Mouse (Mus musculus) E14TG2a.4 (cell line): ENCODE results near the gene Ralgapb.

Experiments
- H3K27me3 ChIP-seq: 2 replicates; pipeline ENCODE4 v1.6.1; 2014; ENCODE audit warnings: low read length, control low read depth; ENCODE audit not compliant: insufficient read depth
- H3K36me3 ChIP-seq: 2 replicates; pipeline ENCODE4 v1.6.1; 2014; ENCODE audit warnings: low read length, control low read depth; ENCODE audit not compliant: insufficient read depth
- H3K4me1 ChIP-seq: replicated peaks from 2 replicates; pipeline ENCODE4 v1.6.1; 2014; ENCODE audit warnings: low read depth, low read length, control low read depth
- H3K4me3 ChIP-seq: replicated peaks from 2 replicates; pipeline ENCODE4 v1.5.1; 2014; ENCODE audit warnings: mild to moderate bottlenecking, low read length
- H3K9me3 ChIP-seq: 2 replicates; pipeline ENCODE4 v1.6.1; 2014; ENCODE audit warnings: low read length, control low read depth
- CTCF ChIP-seq: conservative IDR thresholded peaks from 2 replicates; pipeline ENCODE4 v1.5.1; 2014; ENCODE audit warnings: low read length
- NANOG ChIP-seq: IDR thresholded peaks from 2 replicates; pipeline ENCODE4 v1.6.1; 2014; ENCODE audit warnings: borderline replicate concordance, low read length, mixed read lengths
- POU5F1 ChIP-seq: IDR thresholded peaks from 2 replicates; pipeline ENCODE4 v1.6.1; 2014; ENCODE audit warnings: low read length, borderline replicate concordance

Ralgapb gene

DNA sequence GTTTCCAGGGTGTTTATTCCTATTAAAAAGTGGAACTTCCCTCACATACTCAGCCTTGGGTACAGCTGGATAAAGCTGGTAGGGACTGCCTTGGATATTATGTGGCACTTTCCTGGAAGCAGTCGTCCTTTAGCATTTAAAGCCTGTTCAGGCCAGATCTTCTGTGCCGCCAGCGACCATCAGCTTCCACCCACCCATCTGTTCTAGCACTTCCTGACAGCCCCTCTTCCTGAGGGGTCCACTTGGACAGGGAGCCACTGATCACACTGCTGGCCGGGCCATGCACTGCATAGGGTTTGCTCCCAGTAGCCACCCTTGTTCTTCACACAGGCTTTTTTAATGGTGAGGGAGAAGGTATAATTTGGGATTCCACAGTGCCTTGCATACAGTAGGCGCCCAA, 88.8 kb downstream of the Ralgapb start:
- H3K4me3 ChIP-seq: no peak overlapping the region
- TF ChIP-seq NANOG (no peak), POU5F1 (no peak), CTCF (no peak)
- H3K27me3 ChIP-seq: no peaks in the 10 kb centered on the region
- peaks cover 13% of the 10 kb centered on the region for H3K4me1 ChIP-seq
- peaks cover 49% of the 10 kb centered on the region for H3K36me3 ChIP-seq
- H3K9me3 ChIP-seq: no peaks in the 10 kb centered on the region

DNA sequence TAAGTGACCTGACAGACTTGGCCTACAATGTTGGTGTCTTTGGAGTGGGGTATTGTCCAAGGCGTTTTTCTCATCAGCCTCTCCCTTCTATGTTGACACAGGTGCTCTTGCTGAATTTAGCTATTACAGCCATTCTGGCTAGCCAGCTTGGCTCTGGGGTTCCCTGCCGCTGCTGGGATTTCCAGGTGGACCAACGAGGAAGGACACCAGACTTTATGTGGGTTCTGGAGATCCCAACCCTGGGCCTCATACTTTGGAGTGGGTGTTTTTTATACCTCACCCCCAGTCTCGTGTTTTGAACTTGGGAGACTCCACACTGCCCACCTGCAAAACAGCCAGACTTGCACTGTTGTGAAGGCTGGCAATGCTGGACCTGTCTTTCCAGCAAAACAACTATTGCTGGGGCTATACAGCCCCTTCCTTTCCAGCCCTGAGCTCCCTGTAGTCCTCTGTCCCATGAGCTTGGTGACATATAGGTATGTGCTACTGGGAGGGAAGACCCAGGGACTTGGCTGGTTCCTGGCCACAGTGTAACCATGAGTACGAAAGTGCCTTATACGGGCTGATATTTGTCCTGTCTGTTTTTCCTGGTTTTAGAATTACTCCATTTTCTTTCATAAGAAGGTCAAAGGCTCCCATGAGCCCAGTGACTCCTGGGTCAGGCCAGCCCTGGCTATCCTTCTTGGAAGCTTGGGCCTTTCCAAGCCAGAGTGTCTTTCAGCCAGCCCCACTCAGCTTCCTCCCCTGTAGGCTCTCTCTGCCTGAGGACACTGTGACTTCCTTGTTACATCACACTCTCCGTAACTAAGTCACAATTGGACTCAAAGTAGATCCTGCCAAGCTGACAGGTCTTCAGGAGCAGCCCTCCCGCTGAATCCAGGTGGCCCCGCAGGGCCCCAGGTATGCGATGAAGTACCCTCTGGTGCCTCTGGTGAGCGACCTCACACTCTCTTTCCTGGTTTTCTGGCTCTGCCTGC, 92.5 kb downstream of the Ralgapb start, which contains the start of gene Adig:
Gene Adig (plus strand): TSS at position 777 of the 977 bp plus-strand sequence.
- H3K36me3 ChIP-seq: peaks cover 15% of the 10 kb centered on the region
- H3K27me3 ChIP-seq: no peaks in the 10 kb centered on the region
- TF ChIP-seq CTCF (no peak), NANOG (no peak), POU5F1 (no peak)
- H3K9me3 ChIP-seq: no peaks in the 10 kb centered on the region
- H3K4me3 ChIP-seq: no peak within 1 kb of the TSS
- H3K4me1 ChIP-seq: peaks cover 13% of the 10 kb centered on the region

DNA sequence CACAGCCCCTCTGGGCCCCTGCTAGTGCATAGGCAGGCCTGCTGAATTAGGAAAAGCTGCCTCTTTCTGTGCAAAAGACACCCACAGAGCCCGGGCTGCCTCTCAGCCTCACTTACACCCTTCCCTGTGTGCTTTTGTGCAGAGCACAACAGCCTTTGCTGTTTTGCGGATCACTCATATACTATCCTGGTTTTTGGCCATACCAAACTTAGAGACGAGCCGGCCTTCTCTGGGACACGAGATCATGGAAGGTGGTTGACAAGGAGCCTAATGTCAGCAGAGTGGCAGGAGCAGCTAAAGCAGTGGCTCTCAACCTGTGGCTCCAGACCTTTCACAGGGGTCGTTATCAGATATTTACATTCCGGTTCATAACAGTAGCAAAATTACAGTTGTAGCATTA, 93.6 kb downstream of the Ralgapb start:
- Histone ChIP-seq H3K9me3 (no peaks in the 10 kb centered on the region), H3K36me3 (peaks cover 9% of the 10 kb centered on the region), H3K4me1 (peaks cover 4% of the 10 kb centered on the region), H3K4me3 (no peak overlapping the region), H3K27me3 (no peaks in the 10 kb centered on the region)
- TF ChIP-seq NANOG (no peak), CTCF (no peak), POU5F1 (no peak)

DNA sequence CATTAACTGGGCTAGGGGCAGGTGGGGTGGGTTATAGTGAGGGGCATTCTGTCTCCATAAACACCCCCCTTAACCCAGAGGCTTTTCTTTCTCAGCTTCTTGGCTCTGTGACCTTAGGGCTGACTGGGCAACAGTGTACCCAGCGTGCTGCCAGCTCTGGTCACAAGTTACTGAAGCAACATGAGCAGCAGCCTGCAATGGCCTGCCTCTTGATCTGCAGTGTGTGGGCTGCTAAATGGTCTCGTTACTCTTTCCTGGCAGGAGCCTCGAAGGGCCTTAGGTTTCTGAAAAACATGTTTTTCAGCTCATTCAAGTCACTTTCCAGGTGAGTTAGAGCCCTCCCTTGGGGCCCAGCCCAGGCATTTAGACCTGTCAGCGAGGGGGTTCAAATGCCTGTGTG, 94.0 kb downstream of the Ralgapb start:
- H3K27me3 ChIP-seq: no peaks in the 10 kb centered on the region
- no peaks in the 10 kb centered on the region for H3K9me3 ChIP-seq
- TF ChIP-seq CTCF (no peak), NANOG (no peak), POU5F1 (no peak)
- H3K36me3 ChIP-seq: peaks cover 9% of the 10 kb centered on the region
- H3K4me1 ChIP-seq: no peaks in the 10 kb centered on the region
- H3K4me3 ChIP-seq: no peak overlapping the region

DNA sequence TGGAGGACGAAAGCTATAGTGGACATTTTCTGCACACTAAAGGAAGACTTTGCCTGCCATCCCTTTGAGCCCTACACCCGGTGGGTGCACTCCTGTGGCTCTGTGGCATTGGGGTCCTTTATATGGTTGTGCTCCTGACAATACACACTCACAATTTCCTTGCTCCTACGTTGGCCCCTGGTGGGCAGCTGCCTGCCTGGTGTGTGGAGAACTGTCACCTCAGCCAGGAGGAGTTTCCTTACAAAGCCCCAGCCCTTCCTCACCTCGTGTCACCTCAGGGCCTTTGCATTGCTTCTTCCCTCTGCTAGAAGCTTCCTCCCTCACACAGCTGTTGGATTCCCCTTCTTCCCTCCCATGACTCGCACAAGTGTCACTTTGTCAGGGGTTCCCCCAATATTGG, 96.8 kb downstream of the Ralgapb start:
- H3K36me3 ChIP-seq: no peaks in the 10 kb centered on the region
- H3K27me3 ChIP-seq: 0 out of 2 replicates have a peak, but pooled peaks cover 3% of the 10 kb centered on the region
- H3K9me3 ChIP-seq: no peaks in the 10 kb centered on the region
- TF ChIP-seq CTCF (no peak), NANOG (no peak), POU5F1 (no peak)
- H3K4me3 ChIP-seq: no peak overlapping the region
- peaks cover 6% of the 10 kb centered on the region; the same call in 1 of the 2 replicates for H3K4me1 ChIP-seq

DNA sequence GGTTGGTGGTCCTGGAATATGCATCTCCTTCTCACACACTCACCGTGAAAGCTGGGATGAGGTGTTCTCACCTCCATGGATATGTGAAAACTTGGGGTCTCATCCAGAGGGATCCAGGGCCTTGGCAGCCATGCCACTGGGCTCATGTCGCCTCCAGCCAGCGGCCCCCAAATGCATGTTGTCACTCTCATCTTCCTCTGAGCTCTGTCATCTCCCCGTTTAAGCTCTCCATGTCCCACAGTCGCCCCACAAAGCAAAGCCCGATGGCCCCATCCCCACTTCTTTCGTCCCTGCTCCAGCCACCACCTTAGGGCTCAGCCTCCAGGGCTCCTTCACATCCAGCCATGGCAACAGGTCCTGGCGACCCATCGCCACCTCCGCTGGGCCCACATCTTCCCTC, 97.4 kb downstream of the Ralgapb start:
- Histone ChIP-seq H3K4me1 (peaks cover 6% of the 10 kb centered on the region; the same call in 1 of the 2 replicates), H3K36me3 (no peaks in the 10 kb centered on the region), H3K4me3 (no peak overlapping the region), H3K9me3 (no peaks in the 10 kb centered on the region), H3K27me3 (0 out of 2 replicates have a peak, but pooled peaks cover 3% of the 10 kb centered on the region)
- TF ChIP-seq POU5F1 (no peak), CTCF (no peak), NANOG (no peak)

DNA sequence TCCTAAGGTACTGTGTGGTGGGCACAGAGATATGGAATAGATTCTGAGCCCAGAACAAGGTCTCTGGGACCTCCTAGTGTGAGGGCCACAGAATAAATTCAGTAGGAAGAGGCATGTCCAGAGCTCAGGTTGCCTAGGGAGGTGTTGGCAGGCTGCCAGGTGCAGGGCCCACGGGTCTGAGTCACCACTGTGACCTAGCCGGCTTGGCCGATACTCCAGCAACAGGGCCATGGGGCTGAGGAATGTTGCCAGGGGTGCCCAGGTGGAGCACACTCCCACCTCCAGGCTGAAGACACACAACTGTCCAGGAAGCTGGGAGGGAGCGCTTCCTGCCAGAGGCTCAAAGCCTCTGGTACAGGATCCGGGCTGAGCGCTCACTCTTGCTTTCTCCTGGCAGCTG, 101.0 kb downstream of the Ralgapb start:
- H3K36me3 ChIP-seq: no peaks in the 10 kb centered on the region
- TF ChIP-seq POU5F1 (no peak), CTCF (no peak), NANOG (no peak)
- peaks cover 6% of the 10 kb centered on the region; the same call in 1 of the 2 replicates for H3K4me1 ChIP-seq
- peak overlapping the region; percentile 53 for H3K4me3 ChIP-seq
- 0 out of 2 replicates have a peak, but pooled peaks cover 3% of the 10 kb centered on the region for H3K27me3 ChIP-seq
- H3K9me3 ChIP-seq: no peaks in the 10 kb centered on the region

DNA sequence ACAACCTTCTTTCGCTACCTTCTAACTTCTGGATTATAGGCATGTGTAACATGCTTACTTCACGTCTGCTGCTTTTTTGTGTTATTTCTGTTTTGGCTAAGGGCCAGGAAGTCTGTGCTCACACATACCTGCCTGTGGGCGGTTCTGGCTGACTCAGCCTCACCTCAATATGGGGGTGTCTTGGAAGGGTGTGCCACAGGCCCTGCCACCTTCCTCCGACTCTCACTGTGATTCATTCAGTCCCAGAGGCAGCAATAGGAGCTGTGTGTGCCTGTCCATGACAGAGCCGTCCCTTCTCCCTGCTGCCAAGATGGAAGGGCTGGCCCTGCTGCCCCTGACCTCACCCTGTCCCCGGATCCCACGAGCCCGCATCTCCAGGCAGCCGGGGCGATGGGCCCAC, 102.9 kb downstream of the Ralgapb start, which contains the start of gene Arhgap40:
Gene Arhgap40 (plus strand): TSS at position 269 of the 400 bp plus-strand sequence.
- TF ChIP-seq POU5F1 (no peak), CTCF (no peak), NANOG (no peak)
- H3K36me3 ChIP-seq: no peaks in the 10 kb centered on the region
- peaks cover 6% of the 10 kb centered on the region; the same call in 1 of the 2 replicates for H3K4me1 ChIP-seq
- H3K4me3 ChIP-seq: no peak within 1 kb of the TSS
- H3K9me3 ChIP-seq: no peaks in the 10 kb centered on the region
- 0 out of 2 replicates have a peak, but pooled peaks cover 3% of the 10 kb centered on the region for H3K27me3 ChIP-seq
